Mouse (Mus musculus) frontal cortex, postnatal 25 days (tissue): ENCODE data around the gene Creld1.

Source experiments
- DNase-seq, 2 experiments: peaks; one replicate each; pipeline ENCODE4 v3.0.0; 2022; ENCODE audit warnings: low spot score in 2 of 2

Gene Creld1

DNA sequence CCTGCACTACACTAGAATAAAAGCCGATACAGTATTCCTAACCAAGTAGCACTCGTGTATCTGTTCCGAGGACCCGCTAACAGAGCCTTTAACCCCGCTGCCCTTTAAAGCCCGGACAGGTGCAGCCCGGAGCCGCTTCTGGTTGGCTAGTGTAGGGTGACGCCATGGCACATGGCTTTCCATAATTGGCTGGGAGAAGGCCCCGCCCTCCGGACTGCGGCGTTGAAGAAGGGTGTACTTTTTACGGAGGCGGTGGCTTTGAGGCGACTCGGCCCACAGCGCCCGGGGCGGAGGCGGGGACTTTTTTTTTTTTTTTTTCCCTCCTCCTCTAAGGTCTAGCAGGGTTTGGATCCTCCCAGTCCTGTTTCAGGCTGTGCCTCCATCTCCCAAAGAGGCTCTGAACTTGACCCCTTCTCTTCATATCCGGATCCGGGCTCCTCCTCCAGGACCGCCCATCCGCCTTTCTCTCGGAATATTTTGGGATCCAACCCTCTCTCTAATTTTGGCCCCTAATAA lies at the start of gene Creld1:
Gene Creld1, plus strand, starts transcription at position 198 of the 516 bp plus-strand sequence.
- peak; percentile 84 to 87 for DNase-seq

DNA sequence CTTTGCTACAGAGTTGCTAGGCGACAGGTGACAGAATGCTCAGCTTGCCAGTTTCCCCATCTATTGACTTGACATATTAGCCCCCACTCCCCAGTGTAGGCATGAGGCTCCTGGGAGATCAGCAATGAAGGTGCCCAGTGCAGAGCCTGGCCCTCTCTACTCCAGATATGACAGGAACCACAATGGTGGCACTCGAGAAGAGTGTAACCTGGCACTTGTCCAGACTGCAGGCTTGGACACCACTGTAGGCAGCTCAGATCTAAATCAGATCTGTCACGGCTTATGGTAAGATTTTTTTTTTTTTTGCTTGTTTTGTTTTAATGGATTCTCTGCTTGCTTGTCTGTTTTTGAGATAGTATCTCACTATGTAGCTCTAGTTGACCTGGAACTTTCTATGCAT lies 49.4 kb upstream of the Creld1 start:
- DNase-seq = no peak

GRCm38 (mm10) chr6:113434691-113435090 lies 48.4 kb upstream of the Creld1 start:
- DNase-seq = no peak

DNA sequence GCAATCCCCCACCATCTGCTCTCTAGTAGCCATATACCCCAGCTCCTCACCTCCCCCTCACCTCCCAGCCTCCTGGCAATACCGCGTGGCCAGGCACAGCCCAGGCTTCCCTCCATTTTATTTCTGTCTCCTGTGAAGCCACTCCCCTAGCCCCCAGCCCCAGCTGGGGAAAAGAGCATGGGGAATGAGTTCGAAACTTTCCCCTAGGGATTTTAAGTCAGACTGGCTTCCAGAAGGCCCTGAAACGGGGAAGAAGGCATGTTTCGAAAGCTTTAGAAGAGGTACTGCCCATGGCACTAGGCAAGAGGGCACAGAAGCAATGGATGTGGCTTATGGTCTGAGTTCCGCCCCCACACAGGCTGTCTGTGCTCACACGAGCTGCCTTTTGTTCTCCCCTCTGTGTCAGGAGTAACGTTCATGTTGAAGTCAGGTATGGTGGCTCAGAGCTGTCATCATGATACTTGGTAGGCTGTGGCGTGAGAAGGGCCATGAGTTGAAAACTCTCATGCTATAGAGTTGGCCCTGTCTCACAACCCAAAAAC lies 47.4 kb upstream of the Creld1 start, which contains the start of gene Cidec:
Gene Cidec, minus strand, starts transcription at position 97 of the 542 bp plus-strand sequence.
- DNase-seq = no peak

- no peak for DNase-seq
These were observed 46.0 kb upstream of the Creld1 start for GRCm38 (mm10) chr6:113437135-113437534.

- no peak for DNase-seq
These were observed 44.2 kb upstream of the Creld1 start for GRCm38 (mm10) chr6:113438721-113439430.

DNA sequence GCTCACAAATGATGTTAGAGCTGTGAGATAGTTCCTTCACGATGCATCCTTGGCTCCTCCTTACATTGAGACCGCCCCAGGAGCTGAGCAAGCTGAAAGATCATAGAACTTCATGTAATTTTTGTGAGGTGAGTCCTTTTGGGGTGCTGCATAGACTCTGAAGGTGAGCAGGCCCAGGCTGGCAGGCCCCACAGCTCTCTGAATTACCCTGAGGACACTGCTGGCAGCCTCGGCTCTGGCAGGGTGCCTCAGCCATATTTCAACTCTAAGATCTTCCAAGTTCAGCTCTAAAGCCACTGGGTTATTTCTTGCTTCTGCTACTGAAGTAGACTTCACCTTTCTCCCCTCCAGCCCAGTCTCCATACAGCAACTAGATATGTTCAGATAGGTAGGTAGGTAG lies 42.4 kb upstream of the Creld1 start:
- no peak for DNase-seq

- DNase-seq = peak; percentile 49 to 73
These were observed 41.9 kb upstream of the Creld1 start for GRCm38 (mm10) chr6:113441147-113441680.

DNA sequence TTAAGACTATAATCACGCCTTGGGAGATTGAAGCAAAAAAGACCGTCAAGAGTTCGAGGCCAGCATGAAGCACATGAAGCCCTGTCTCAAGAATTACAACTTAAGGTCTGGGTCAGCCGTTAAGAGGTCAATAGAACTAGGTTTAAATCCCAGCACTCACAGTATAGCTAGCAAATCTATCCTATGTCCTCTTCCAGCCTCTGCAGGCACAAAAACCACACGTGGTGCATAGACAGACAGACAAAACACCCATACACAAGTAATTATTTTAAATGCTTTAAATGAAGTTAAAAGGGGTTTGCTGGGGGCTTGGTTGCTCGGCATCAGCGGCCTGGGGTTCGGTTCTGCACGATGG lies 41.0 kb upstream of the Creld1 start:
- no peak for DNase-seq

DNA sequence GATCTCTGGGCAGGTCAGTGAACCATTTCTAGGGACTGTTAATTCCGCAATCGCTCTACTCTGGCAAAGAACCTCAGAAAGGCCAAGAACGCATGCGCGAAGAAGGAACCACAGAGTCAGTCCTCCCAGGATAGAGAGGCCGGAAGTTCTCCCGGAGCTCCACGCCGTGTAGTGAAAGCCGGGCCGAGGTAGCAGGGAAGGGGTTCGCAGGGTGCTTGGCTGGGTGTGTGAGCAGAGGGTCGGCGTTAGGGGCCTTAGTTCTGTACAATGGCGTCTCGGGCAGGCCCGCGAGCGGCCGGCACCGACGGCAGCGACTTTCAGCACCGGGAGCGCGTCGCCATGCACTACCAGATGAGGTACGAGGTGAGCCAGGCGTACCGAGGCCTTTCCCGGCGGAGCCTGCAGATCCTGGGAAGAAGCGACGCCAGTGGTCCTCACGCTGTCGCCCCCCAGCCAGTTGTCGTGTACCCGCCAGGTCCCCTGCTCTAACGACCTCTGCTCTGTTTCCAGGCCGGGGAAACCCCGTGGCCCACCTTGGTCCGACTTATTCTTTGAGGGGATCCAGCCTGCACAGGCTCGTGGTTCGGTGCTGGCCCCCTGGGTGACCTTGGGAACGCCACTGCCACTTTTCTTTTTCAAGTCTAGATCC lies 40.5 kb upstream of the Creld1 start, which contains the start of gene Jagn1:
Gene Jagn1, plus strand, starts transcription at position 128 of the 649 bp plus-strand sequence.
- DNase-seq = peak; percentile 77 to 83

DNA sequence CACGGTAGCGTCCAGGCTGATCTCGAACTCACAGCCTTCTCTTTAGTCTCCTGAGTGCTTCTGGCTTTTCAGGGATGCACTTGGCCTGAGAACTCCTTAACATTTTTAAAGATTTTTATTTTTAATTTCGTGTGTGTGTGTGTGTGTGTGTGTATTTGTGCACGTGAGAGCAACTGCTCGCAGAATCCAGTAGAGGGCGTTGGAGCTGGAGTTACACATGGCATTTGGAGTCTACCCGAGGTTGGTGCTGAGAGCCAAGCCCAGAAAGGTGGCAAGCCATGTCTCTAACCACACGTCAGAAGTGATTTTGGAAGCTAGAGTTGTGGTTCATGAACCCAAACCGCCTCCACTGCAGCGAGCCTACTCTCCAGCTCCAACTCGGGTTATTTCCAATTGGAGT lies 40.0 kb upstream of the Creld1 start:
- DNase-seq = no peak

DNA sequence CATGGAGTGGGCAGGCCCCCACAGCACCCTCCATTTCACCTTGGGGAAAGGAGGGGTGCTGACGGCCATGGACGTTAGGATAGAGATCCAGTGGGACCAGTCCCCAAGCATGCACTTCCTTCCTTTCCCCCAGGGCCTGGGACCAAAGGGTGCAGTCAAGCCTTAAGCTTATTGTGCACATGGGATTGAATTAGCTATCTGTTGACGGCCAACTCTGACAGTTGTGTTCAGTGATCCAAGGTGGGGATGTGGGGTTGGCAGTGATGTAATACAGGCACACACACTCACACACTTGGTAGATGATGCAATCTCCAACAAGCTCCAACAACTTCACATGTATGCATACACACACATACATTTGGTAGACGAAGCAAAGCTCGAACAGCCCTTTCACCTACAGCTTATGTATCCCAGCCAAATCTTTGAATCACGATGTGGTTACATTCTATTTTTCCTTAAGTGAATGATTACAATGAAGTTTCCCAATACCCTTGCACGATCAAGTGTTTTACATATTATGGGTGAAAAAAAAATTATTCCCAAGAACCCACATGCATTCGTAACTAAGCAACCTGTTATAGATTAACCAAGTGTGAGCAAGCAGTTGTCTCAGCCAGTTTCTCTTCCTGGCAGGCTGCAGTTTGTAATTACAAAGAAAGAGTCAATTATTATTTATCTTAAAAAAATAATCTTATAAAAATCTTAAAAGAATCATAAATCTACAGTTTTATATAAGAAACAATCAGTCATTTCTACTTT lies 38.7 kb upstream of the Creld1 start:
- no peak for DNase-seq

DNA sequence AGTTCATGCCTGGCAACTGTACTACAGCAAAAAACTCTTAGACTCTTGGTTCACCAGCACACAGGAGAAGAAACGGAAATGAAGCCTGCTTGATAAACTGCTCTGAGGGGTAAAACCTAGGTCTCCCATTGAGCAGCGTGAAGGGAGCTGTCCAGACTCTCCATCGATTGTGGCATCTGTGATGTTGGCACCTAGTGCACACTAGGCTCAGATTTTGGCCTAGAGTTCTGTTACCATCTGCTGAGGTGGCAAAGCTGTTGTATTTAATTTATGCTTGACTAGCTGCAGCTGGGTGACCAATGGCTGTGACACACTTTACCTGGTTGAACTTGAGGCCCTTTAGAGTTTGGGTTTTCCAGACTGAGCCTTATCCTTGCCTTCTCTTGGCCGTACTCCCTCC lies 35.5 kb upstream of the Creld1 start:
- no peak for DNase-seq

- no peak for DNase-seq
These were observed 31.3 kb upstream of the Creld1 start for GRCm38 (mm10) chr6:113451839-113452238.

DNA sequence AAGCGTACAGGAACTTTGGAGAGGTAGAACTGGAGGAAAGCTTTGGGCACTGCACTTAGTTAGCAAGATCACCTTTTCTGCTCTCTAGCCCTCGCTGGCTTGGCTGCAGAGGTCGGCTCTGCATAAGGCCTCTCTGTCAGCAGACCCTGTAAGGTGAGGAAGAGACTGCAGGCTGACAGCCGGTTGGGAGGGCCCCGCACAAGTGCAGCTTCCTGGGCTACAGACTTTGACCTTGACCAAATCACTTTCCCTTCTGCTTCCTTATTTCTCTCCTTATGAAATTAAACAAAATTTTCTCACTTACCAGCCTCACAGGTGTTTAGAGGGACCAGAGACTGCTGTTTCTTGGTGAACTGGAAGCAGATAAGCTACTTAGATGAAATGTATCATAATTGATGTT lies 28.1 kb upstream of the Creld1 start:
- DNase-seq = no peak

GRCm38 (mm10) chr6:113457952-113458534 lies 25.1 kb upstream of the Creld1 start, which contains the start of gene Il17re:
TSS of gene Il17re (plus strand) at chr6:113458484.
- DNase-seq = no peak

GRCm38 (mm10) chr6:113458635-113459034 lies 24.5 kb upstream of the Creld1 start:
- DNase-seq = no peak

DNA sequence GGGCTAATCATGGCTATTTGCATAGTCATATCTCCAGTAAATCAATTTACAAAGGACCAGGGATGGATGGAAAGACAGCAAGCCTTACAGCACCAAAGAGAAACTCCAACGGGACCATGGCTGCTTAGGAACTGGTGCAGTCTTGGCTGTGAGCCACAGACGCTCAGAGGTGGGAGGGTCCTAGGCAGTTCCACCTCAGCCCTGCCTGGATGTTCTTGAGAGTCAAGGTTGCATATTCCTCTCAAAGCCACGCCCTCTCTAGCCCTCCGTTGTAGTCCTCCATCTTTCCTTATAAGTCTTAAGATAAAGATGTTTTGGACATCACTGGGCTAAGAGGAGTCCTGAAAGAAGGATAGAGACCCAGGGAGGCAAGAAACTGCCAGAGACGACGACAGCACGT lies 19.1 kb upstream of the Creld1 start:
- no peak for DNase-seq

GRCm38 (mm10) chr6:113465602-113466001 lies 17.5 kb upstream of the Creld1 start:
- no peak for DNase-seq

- DNase-seq = no peak
These were observed 14.6 kb upstream of the Creld1 start for GRCm38 (mm10) chr6:113468512-113468911.

GRCm38 (mm10) chr6:113469021-113469420 lies 14.1 kb upstream of the Creld1 start:
- DNase-seq = no peak
